ENCODE assay signal across 13 mouse cellular contexts in genomic region chr1:172200161-172200560, GRCm38 (mm10). TPM values are rescaled to one million over a fixed set of nuclear protein-coding genes. Genes with fewer than 3 reads are reported as not detected.
DNase-seq lines count a peak whose midpoint lies in the region; ATAC-seq lines count a peak whose summit lies in the region.
"Had no signal": no experiment of that assay in that cellular context is flagged by ENCODE, and none has a peak within 500 bp of the region (broad histone marks: within the 10 kb centered on the region; RNA-seq: fewer than 3 reads in every experiment).

No protein-coding gene starts in this region.

- WGBS in heart, embryonic 16.5 days, result 84% methylated on average over 5 of the region's 5 CpGs
- 71% methylated on average over 5 of the region's 5 CpGs for WGBS in intestine, embryonic 16.5 days
- 67% methylated on average over 5 of the region's 5 CpGs for WGBS in stomach, embryonic 16.5 days

- peak overlapping the region; percentile 30 for H3K27ac ChIP-seq in heart, embryonic 16.5 days (ENCODE audit: low read length)
- no peak overlapping the region for H3K27ac ChIP-seq in intestine, embryonic 16.5 days (ENCODE audit: low read length)
- peak overlapping the region; percentile 25; the same call in 1 of the 2 replicates for H3K27ac ChIP-seq in stomach, embryonic 16.5 days (ENCODE audit: low read length)
- H3K27ac ChIP-seq: embryonic facial prominence, embryonic 15.5 days had no signal

- no peaks in the 10 kb centered on the region for H3K27me3 ChIP-seq in heart, embryonic 16.5 days (ENCODE audit: control insufficient read depth, insufficient read depth, low read length)
- H3K27me3 ChIP-seq in intestine, embryonic 16.5 days (replicated peaks; ENCODE audit: control insufficient read depth, insufficient read depth, low read length), result no peaks in the 10 kb centered on the region
- H3K27me3 ChIP-seq in stomach, embryonic 16.5 days (ENCODE audit: control insufficient read depth, insufficient read depth, low read length), result no peaks in the 10 kb centered on the region
- H3K27me3 ChIP-seq: embryonic facial prominence, embryonic 15.5 days had no signal

- intact Hi-C loops in heart, postnatal 36 days (cut with DNase I), result no loop called here

- no peak overlapping the region for H3K4me2 ChIP-seq in heart, embryonic 16.5 days (ENCODE audit: low read depth, low read length)
- no peak overlapping the region for H3K4me2 ChIP-seq in intestine, embryonic 16.5 days (ENCODE audit: low read depth, low read length)
- no peak overlapping the region for H3K4me2 ChIP-seq in stomach, embryonic 16.5 days (ENCODE audit: low read depth, low read length)
- H3K4me2 ChIP-seq: embryonic facial prominence, embryonic 15.5 days had no signal

- no peak for DNase-seq in heart, postnatal 36 days
- DNase-seq in urinary bladder, postnatal 25 days (ENCODE audit: low spot score), result peak; percentile 32
- no peak for DNase-seq in urinary bladder, adult 18-20 months (ENCODE audit: low spot score in 2 of 2)
- DNase-seq in thymus, adult 18-20 months, result no peak
- DNase-seq in layer of hippocampus, adult 9-11 months, result no peak

- peaks cover 44% of the 10 kb centered on the region for H3K4me1 ChIP-seq in heart, embryonic 16.5 days (ENCODE audit: control insufficient read depth, insufficient read depth, low read length)
- peaks cover 38% of the 10 kb centered on the region for H3K4me1 ChIP-seq in intestine, embryonic 16.5 days (ENCODE audit: control insufficient read depth, insufficient read depth, low read length)
- H3K4me1 ChIP-seq in stomach, embryonic 16.5 days (ENCODE audit: control insufficient read depth, insufficient read depth, low read length), result peaks cover 53% of the 10 kb centered on the region

- no peaks in the 10 kb centered on the region for H3K9me3 ChIP-seq in heart, embryonic 16.5 days (replicated peaks; ENCODE audit: control insufficient read depth, low read length)
- no peaks in the 10 kb centered on the region for H3K9me3 ChIP-seq in intestine, embryonic 16.5 days (ENCODE audit: control insufficient read depth, low read length)
- H3K9me3 ChIP-seq in stomach, embryonic 16.5 days (replicated peaks; ENCODE audit: control insufficient read depth, low read length), result no peaks in the 10 kb centered on the region
- H3K9me3 ChIP-seq: embryonic facial prominence, embryonic 15.5 days had no signal

- H3K4me3 ChIP-seq in heart, embryonic 16.5 days (ENCODE audit: low read length), result no peak overlapping the region
- no peak overlapping the region for H3K4me3 ChIP-seq in intestine, embryonic 16.5 days (ENCODE audit: low read length)
- no peak overlapping the region for H3K4me3 ChIP-seq in stomach, embryonic 16.5 days (replicated peaks; ENCODE audit: low read length)
- H3K4me3 ChIP-seq: embryonic facial prominence, embryonic 15.5 days had no signal

- ATAC-seq in heart, embryonic 16.5 days (replicated peaks; ENCODE audit: extremely low read depth, insufficient read depth, low FRiP score), result no peak
- ATAC-seq in intestine, embryonic 16.5 days, result peak; percentile 58
- peak; percentile 25; the same call in 1 of the 2 replicates for ATAC-seq in stomach, embryonic 16.5 days (ENCODE audit: insufficient read depth, low FRiP score)

- H3K9ac ChIP-seq in heart, embryonic 16.5 days (ENCODE audit: low read length), result no peak overlapping the region
- H3K9ac ChIP-seq in intestine, embryonic 16.5 days (ENCODE audit: low read depth, low read length), result no peak overlapping the region
- H3K9ac ChIP-seq in stomach, embryonic 16.5 days (ENCODE audit: low read length), result no peak overlapping the region
- H3K9ac ChIP-seq: embryonic facial prominence, embryonic 15.5 days had no signal

- peaks cover 40% of the 10 kb centered on the region for H3K36me3 ChIP-seq in heart, embryonic 16.5 days (ENCODE audit: control insufficient read depth, insufficient read depth)
- H3K36me3 ChIP-seq in intestine, embryonic 16.5 days (ENCODE audit: control insufficient read depth, insufficient read depth, low read length), result peaks cover 15% of the 10 kb centered on the region
- H3K36me3 ChIP-seq in stomach, embryonic 16.5 days (ENCODE audit: control insufficient read depth, insufficient read depth, low read length), result peaks cover 17% of the 10 kb centered on the region; the same call in 1 of the 2 replicates

RNA-seq across cellular contexts. Expression of gene Pea15a, which starts 6.4 kb away (rescaled TPM):
- polyA plus RNA-seq in heart, embryonic 16.5 days (2015; fragmentation: Nextera tagmentation; extraction: Ambion mirVana), result 181 and 193 TPM in 2 replicates
- 10 to 100 TPM; 59.1 to 65.0 TPM for total RNA-seq in heart, postnatal 36 days (2021)
- polyA plus RNA-seq in intestine, embryonic 16.5 days (2015; fragmentation: Nextera tagmentation; extraction: Ambion mirVana), result 80.2 and 81.3 TPM in 2 replicates
- polyA plus RNA-seq in stomach, embryonic 16.5 days (2015; fragmentation: Nextera tagmentation; extraction: Ambion mirVana), result 131 and 148 TPM in 2 replicates

RNA-seq across cellular contexts. Expression of gene Casq1, which starts 19.5 kb away (rescaled TPM):
- polyA plus RNA-seq in heart, embryonic 16.5 days (2015; fragmentation: Nextera tagmentation; extraction: Ambion mirVana), result 106 and 108 TPM in 2 replicates
- 1 to 10 TPM; 8.0 to 8.6 TPM for total RNA-seq in heart, postnatal 36 days (2021)
- polyA plus RNA-seq in intestine, embryonic 16.5 days (2015; fragmentation: Nextera tagmentation; extraction: Ambion mirVana), result 24.1 and 24.6 TPM in 2 replicates
- 26.1 and 53.9 TPM in 2 replicates for polyA plus RNA-seq in stomach, embryonic 16.5 days (2015; fragmentation: Nextera tagmentation; extraction: Ambion mirVana)
- total RNA-seq: megakaryocyte progenitor cell, adult 5-6 weeks had no signal

RNA-seq across cellular contexts. Expression of gene Dcaf8, which starts 52.3 kb away (rescaled TPM):
- polyA plus RNA-seq in heart, embryonic 16.5 days (2015; fragmentation: Nextera tagmentation; extraction: Ambion mirVana), result 117 and 129 TPM in 2 replicates
- total RNA-seq in heart, postnatal 36 days (2021), result 100 to 1,000 TPM; 124 to 129 TPM
- 93.2 and 102 TPM in 2 replicates for polyA plus RNA-seq in intestine, embryonic 16.5 days (2015; fragmentation: Nextera tagmentation; extraction: Ambion mirVana)
- polyA plus RNA-seq in stomach, embryonic 16.5 days (2015; fragmentation: Nextera tagmentation; extraction: Ambion mirVana), result 120 and 123 TPM in 2 replicates

RNA-seq across cellular contexts. Expression of gene Atp1a4, which starts 58.1 kb away (rescaled TPM):
- 0.16 and 0.17 TPM in 2 replicates for polyA plus RNA-seq in heart, embryonic 16.5 days (2015; fragmentation: Nextera tagmentation; extraction: Ambion mirVana)
- not detected for total RNA-seq in heart, postnatal 36 days (2021)
- polyA plus RNA-seq in intestine, embryonic 16.5 days (2015; fragmentation: Nextera tagmentation; extraction: Ambion mirVana), result not detected in 2 replicates
- polyA plus RNA-seq in stomach, embryonic 16.5 days (2015; fragmentation: Nextera tagmentation; extraction: Ambion mirVana), result 0.04 TPM in 1 of 2 replicates, not detected in the other
- total RNA-seq: left cerebral cortex, postnatal 14 days; megakaryocyte progenitor cell, adult 5-6 weeks had no signal
- polyA plus RNA-seq: embryonic facial prominence, embryonic 15.5 days; kidney, embryonic 14.5 days; stomach, embryonic 14.5 days had no signal
